Mouse (Mus musculus) monocyte, adult 5-6 weeks (primary cell): Measurements from ENCODE around the gene Ccdc15. TPM values are rescaled to one million over a fixed set of nuclear protein-coding genes. Genes with fewer than 3 reads are reported as not detected.
A peak's percentile ranks its signal among the peaks of the same experiment; 100 is the strongest.
"Not testable (repeated sequence)": the region's sequence is repeated elsewhere in the genome, so short reads cannot be mapped to it uniquely, and the experiment has no call there.

Experiments used
- ATAC-seq: fragments of 153-309, 156-312 bp; replicated peaks from 2 replicates; pipeline ENCODE4 v1.8.0; 2017; ENCODE audit warnings: mild to moderate bottlenecking; ENCODE audit not compliant: low TSS enrichment, insufficient number of reproducible peaks, severe bottlenecking, poor library complexity, low FRiP score
- total RNA-seq: library from RNA; stranded (forward); fragments of 200-1000, 200-491, 200-594 nt; gene quantifications from 3 replicates; pipeline ENCODE4 v1.2.3, GENCODE M21; 2017

The Ccdc15 gene
- total RNA-seq, 1 experiment from 2014 or later = 2.8 TPM

DNA sequence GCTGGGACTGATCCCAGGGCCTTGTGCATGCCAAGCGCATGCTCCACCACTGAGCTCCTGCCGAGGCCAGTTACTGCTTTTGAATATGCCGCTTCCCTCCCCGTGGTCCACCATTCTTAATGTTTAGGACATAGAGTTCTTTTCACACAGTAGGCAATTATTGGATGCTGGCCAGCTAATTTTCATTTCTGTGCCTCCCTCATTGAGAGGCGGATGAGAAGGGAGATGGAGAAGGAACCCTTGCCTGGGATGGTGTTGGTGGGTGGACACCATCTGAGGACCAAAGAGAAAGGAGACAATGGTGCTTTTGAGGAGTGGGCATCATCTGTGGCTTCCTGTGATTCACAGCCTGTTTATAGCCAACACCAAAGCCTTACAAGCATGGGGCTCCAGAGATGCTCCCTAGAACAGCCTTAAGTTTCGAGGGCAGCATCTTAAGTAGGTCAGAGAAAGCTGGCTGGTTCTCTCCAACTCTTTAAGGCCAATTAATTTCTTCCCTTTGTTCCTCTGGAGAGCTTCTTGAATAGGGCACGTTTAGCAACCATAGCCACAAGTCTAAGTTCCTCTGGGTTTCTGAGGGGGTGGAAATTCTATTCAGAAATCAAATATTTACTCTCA lies 10.6 kb upstream of the Ccdc15 start:
- ATAC-seq = no peak

DNA sequence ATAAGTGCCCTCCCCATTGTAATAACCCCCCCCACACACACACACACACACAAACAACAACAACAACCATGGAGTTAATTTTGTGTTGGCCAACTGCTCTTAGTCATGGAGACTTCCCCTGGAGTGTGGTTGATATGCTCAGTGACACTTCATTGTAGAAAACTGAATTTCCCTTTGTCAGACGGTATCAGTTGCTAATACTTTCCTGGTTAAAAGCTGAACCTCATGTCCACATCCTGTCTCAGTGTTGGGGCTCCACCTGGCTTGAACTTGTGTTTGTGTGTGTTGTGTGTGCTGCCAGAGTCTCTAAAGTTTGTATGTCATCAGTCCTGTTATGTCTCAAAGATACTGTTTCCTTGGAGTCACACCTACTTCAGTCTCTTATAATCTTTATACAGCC lies 6.3 kb upstream of the Ccdc15 start:
- ATAC-seq = no peak

DNA sequence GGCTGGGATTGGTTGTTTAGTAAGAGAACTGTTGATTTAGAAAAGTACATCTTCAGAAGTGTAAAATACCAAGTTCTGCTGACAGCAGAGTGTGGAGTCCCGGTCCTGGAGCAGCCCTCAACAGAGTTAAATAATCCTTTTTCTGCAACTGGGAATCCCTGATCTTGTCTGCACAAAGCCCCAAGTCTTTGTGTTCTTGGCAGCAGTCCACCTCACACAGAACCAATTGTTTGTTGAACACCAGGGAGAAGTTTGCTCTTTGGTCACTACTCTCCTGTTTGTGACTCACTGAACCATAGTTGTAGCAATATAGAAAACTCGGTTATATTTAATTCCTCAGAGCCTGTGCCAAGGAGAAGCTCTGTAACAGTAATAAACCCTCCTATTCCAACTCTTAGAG lies 3.0 kb upstream of the Ccdc15 start:
- no peak for ATAC-seq

DNA sequence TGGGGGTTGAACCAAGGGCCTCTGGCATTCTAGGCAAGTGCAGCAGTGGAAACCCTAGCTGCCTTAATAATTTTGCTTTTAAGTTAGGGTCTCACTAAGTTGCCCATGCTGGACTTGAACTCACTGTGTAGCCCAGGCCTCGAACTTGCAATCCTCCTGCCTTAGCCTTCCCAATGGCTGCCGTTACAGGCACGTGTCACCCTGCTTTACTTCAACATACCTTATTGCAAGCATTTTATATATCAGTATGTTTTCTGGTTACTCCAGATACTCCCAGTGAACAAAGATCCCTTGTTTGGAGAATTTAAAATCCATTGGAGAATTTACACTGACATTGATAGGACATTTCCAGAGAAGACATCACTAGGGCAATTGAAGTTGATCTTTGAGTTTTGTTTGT lies 818 bp upstream of the Ccdc15 start:
- no peak for ATAC-seq

DNA sequence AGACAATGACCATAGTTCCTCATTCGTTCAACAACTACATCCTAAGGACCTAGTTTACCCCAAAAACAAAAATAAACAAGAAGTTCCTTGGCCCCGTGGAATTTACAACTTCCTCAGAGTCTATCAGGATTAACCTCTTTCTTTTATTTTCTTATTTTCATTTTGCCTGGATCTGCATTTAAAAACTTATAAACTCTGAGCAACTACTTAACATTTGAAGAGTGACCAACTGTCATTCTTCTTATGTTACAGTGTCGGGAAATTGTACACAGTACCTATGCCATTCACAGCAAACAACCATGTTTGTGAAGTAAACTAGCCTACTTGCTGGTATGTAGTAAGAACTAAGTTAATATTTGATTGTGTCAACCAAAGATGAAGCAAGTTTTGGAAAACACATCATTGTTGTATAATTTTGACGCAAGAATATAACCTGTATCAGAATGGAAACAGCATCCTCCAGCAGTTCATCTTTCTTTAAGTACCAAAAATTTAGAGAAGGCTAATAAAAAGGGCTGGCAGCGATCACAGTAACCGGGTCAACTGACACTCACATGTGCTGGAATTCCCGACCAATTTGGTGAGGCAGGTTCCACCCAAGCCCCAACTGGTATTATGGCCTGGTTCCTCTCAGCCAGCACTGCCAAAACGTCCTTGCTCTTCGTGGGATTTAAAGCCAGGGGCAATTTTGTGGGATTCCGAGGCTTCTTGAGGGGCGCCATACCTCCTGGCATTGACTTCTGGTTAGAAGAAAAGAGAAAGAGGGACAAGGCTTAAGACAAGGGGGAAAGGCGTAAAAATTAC lies 846 bp downstream of the Ccdc15 start:
- ATAC-seq = 0 out of 2 replicates have a peak, but pooled peaks have one; percentile 7

DNA sequence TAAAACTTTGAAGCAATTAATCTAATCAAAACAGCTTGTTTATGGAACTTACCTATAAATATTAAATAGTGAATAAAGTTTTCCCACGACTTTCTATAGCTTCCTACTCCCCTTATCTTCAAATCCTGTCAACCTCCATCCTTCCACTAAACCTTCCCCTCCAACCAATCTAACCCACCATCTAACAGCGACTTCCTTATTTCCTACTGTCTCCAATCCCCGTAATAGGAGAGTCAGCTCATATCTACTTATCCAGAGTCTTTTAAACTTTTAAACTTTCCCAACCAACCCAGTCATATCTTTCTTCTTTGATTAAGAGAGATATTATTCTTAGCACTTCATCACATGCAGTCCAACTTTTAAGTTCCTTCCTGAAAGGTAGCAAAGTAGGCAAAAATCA lies 2.8 kb downstream of the Ccdc15 start:
- no peak for ATAC-seq

DNA sequence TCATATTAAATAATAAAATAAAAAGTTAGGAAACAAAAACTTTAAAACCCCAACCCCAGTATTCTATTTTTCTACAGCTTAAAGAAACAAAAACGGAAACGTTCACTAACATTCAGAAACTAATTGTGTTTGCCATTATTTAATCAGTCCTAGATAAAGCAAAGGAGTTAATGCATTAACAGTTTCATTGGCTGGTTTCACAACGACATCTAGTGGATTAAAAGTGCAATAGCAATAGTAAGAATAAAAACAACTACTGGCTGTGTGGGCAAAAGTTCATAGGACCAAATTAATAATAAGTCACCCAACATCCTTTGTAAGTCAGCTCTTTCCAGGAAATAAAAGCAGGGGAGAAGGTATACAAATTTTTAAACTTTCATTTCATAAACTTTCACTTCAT lies 18.8 kb downstream of the Ccdc15 start:
- ATAC-seq = no peak

DNA sequence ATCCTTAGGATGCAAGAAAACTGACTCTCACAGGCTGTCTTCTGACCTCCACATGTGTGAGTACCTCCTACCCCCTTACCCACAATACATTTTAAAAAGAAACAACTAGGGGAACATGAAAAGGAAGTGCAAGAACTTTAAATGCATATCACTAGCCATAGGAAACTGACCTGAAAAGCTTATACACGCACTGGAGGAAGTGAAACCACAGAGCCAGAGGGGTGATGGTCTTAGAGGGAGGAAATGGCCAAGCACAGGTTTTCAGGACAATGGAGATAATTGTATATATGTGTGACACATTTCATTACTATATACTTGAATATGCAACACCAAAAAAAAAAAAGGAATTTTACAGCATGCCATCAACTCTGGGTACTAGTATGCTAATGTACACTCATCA lies 46.5 kb downstream of the Ccdc15 start:
- ATAC-seq = no peak

DNA sequence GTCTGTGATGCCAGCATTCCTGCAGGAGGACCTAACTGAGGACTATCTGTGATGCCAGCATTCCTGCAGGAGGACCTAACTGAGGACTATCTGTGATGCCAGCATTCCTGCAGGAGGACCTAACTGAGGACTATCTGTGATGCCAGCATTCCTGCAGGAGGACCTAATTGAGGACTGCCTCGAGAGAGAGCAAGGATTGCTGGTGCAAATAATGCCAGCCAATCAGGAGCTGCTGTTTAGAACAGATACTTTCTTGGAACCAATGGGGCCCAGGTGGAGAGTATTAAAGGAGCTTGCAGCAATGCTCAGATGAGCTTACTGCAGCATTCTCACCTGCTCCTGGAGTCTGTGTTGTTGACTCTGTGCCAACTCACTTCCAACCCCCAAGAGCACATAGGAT lies 47.7 kb downstream of the Ccdc15 start:
- ATAC-seq = not testable (repeated sequence)

DNA sequence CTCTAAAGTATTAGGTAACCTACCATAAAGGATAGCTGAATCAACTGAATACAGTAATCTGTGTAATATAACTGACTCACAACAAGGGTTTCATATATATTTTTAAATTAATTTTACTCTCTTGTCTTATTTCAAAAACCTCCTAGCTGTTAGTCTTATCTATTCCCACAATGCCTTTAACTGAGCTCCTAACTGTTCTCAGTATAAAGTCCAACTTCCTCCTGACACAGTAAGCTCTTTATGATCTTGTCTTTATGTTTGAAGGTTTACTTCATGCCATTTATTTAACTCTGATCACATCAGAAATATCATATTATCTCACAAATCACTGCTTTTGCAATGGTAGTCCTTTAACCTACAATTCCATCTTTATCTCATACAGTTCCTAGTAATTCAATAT lies 52.6 kb downstream of the Ccdc15 start:
- ATAC-seq = no peak

DNA sequence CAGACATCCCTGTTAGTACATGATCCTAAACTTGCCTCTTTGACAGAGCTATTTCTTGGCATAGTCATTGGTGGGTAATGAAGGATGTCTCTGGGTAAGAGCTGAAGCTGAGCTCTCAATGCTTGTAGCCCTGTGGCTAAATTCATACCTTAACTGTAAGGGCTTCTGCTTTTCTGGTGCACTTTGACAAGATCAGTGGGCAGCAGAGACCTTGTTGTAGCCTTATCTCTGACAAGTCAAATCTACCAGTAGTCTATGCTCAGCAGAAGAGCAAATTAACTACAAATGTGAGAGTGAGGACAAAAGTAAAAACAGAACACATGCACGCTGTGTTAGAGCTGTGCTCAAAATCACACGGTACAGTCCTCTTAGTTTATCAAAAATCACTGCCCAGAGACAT lies 81.6 kb downstream of the Ccdc15 start:
- ATAC-seq = no peak

DNA sequence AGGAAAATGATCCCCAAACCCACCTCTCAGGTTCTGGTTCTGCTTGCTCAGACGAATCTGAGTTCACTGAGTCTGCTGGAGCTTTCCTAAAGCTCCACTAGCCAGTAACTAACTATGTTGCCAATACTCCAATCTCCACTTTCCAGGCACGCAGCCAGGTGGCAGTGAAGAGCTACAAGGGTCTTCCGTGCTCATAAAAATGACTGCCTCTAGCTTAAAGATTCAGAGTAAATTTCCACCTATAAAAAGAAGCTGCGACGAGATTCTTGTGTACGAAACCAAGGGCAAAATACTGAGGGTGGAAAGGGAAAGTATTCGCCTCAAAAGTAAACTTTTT lies 92.4 kb downstream of the Ccdc15 start:
- ATAC-seq = 0 out of 2 replicates have a peak, but pooled peaks have one; percentile 34

DNA sequence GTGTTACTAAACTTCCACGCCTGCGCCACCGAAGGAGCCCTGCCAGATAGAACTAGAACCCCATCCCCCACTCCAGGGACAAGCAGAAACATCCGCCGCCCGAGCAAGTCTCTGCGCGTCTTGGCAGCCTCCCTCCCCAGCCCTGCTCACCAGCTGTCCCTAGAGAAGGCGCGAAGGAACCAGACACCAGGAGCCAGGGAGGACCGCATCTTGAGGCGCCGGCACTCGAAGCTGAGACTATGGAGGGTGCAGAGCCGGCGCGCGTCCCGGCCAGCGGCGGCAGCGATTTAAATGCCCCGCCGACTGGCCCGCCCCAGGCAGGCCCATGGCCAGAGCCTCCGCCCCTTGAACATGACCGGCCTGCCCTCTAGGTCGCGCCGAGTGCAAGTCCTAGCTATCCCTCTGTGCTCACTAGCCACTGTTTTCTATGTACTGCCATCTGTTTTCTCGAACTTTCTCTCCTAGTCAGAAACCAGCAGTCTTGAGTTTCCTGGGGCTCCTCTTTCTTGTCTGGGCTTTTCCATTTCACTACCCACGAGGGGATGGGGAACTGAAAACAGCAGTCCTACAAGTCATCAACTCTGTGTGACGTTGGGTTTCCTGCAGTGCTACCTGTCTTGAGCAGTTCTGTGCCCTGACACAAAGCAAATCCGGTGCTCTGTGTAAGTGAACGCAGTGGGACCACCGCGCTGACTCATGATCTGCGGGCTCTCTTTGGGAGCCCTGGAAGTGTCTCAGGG lies 92.9 kb downstream of the Ccdc15 start, which contains the start of gene Slc37a2:
TSS of gene Slc37a2 (minus strand) at position 590 of the 740 bp plus-strand sequence.
- ATAC-seq = peak; percentile 63

DNA sequence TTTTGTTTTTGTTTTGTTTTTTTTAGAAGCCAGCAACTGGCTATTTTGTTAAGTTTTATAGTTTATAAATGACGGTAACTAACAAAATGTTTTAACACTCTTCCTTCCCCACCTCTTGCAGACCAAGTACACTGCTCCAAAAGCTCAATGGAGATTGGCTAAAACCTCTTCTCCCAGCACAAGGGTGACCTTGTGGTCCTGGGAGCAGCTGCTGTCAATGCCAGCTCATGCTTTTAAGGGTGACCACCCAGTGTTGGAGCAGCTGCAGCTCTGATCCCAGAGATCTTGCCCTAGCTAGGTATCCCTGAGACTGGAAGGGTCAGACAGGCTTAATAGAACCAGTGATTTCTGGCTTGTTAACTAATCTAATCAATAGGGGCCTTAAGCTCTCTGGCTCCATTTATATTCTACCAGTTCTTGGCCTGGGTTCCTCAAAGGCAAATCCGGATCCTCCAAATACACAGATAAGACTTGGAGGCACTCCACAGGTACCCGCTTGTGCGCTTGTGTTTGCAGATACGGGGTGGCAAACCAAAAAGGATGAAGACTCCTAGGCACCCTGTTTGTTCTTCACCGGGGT lies 93.6 kb downstream of the Ccdc15 start:
- ATAC-seq = no peak

DNA sequence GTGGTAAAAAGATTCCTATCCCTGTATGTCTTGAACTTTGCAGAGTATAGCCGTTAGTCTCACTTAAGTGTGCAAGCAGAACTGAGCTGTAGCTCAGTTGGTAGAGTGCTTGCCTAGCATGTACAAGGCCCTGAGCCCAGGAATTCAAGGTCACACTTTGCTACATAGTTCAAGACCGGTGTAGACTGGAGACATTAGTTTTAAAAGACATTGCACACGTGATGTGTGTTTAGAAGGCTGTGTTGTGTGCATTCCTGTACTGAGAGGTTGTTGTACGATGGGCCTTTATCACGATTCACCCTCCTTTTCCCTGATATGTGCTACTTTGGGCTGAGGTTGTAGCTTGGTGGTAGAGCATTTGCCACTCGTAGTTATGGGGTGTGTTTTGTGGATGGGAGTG lies 97.6 kb downstream of the Ccdc15 start:
- no peak for ATAC-seq

DNA sequence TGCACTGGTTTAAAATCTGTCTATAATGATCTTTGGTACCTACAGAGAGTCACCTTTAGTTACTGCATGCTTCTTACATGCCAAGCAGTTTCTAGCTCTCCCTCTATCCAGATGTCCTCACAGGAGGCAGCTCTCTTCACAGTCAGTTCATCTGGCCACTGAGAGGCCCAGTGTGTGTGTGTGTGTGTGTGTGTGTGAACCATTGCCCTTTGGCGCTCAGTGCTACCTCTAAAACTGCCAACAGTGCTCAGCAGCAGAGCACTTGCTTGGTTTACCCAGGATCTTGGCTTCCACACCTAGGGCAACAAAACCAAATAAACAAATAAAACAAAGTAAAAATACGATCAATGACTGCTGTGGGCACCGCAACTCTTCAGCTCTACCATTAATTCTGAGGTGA lies 98.3 kb downstream of the Ccdc15 start:
- no peak for ATAC-seq

DNA sequence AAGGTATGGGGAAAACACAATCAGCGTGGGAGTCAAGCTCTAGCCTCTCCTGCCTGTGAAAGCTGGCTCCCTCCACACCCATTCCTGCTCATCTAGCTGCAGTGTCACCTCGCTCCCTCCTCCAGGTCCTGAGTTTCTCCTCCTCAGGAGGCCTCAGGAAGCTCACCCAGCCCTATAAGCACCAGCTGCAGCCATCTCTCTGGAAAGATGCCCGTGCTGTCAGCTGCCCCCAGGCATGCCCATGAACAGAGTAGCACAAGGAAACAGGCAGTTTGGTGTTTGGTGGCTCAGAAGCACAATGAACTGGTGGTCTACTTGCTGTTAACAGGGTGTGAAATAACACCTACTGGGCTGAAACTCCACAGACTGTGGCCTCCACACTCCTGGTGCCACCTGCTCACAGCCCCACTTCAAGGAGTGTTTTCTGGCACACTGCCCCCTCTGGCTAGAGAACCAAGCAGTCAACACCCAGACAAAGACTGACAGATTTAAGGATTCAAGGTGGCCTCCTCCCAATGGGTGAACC lies 99.8 kb downstream of the Ccdc15 start:
- ATAC-seq = 0 out of 2 replicates have a peak, but pooled peaks have one; percentile 22

DNA sequence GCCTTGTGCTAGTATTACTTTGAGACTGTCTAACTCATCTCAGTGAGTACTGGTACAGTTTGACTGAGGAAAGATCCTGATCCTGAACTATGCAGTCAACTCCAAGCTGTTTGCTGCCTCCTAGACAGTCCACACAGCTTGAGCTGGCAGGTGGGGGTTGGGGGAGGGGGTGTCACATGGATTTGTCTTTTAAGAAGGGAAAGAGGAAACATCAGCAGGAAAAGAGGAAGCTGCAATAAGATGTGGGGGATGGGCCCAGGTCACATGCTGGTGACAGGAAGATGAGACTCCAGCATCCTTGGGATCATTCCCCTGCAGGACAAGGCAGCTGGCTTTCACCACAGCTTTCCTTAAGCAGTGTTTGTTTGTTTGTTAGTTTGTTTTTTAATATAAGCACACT lies 100.8 kb downstream of the Ccdc15 start:
- ATAC-seq = peak; percentile 36

DNA sequence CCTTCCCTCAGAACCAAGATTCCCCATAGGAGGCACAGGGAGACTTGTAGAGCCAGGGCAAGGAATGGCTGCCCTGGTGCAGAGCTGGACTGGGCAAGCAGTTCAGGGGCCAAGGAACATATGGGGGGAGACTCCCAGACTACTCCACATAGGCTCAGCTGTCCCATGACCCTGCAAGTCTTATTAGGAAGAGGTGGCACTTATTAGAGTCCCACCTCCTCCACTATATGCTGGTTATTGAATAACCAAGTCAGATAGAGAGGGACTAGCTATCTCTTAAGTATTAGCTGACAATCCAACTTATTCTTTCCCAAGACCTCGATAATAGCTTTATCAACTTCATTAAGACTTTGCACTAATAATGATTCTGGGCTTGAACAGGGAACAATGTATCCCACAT lies 102.4 kb downstream of the Ccdc15 start:
- no peak for ATAC-seq
